Mouse (Mus musculus) CD4-positive helper T cell, adult 2 months (primary cell): ENCODE data around the gene Rere.
"Not testable (repeated sequence)": the region's sequence is repeated elsewhere in the genome, so short reads cannot be mapped to it uniquely, and the experiment has no call there.

Source experiments
- DNase-seq: peaks from one replicate; pipeline ENCODE4 v3.0.0-alpha.2; 2012; ENCODE audit warnings: low read depth, missing footprints, low spot score

Rere gene

DNA sequence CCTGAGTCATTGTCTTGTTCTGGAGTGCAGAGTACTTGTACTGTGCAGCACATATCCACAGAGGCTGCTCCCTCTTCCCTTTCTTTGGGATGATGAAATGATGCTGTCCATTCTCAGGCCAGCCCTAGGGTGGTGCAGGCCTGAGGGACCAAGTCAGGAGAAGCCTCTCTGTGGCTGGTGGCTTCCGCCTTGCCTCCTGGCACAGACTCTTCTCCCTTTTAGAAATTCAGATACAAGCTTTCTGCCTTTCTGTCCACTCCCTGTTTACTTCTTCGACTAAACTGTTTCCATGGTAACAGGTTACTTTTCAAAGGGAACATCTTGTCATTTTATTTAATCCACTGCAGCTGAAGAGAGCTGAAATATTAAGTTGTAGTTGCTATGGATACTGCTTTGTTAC is 214.1 kb downstream of the Rere start:
- DNase-seq = no peak

DNA sequence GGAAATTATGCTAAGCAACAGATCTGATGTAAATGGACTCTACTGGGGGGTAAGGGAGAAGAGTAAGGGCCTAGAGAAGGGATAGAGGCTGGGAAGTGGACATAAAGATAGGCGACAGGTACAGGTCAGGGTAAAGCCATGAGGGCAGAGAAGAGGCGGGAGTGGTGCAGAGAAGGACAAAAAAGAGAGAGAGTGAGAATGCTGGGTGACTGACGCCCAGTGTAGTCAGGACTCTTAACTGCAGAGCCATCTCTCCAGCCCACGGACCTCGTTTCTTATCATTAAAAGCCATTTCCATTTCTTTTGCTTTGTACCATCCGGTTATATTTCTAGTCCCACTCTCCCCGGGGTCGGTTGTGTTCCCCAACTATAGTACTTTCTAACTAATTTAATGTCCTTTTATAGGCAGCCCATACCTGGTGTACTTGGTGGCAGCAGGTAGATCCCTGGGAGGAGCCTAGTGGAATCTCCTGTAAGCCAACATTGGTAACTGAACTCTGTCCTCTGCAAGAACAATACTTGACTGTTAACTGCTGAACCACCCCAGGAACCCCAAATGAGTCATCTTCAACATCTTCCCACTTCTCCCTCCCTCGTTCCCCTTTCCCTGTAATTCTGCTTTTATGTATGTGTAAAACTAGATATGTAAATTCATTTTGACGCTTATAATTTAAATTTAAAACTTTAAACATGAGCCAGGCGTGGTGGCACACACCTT is 223.0 kb downstream of the Rere start:
- no peak for DNase-seq

DNA sequence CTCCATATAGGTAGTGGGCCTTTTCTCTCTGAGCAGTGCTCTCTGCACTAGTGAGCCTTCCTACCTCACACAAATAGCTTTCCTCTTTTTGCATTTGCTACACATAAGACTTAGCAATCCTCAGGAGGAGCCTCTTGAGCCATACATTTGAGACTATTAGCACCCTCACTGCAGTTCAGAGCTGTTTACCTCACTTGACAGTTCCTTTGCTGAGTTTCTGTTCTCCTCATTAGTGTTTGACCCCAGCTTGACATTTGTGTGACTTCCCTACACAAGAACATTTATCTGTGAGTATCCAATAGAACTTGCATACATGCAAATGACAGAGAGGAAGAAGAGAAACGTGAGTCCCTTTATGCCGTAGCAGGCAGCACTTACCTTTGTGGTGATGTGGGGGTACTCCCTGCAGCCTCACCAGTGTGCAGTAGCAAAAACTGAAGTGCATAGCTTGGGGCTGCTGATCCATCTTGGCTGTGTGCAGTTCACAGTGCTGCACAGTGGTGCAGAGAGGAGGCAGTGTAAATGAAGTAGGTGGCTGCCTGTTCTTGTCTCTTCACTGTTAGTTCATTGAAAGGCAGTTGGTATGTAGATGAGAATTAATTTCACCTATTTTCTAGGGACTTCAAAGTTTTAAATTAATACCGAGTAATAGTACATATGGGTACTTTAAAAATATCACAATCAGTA is 227.7 kb downstream of the Rere start:
- DNase-seq = no peak

DNA sequence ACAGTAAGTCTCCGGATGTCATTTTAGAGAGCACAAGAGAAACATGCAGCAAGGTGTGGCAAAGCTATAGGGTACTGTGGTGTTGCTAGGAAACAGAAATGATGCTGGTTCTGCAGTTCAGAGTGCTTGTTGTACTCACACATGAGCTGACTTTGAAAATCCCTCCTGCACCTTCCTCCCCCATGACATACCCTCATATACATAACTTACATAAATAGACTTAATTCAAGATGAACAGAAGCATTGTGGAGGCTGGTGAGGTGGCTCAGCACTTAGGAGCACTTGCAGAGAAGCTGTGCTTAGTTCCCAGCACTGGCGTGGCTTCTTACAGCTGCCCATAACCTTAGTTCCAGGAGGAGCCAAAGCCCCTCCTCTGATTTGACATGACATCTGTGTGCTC is 228.6 kb downstream of the Rere start:
- no peak for DNase-seq

DNA sequence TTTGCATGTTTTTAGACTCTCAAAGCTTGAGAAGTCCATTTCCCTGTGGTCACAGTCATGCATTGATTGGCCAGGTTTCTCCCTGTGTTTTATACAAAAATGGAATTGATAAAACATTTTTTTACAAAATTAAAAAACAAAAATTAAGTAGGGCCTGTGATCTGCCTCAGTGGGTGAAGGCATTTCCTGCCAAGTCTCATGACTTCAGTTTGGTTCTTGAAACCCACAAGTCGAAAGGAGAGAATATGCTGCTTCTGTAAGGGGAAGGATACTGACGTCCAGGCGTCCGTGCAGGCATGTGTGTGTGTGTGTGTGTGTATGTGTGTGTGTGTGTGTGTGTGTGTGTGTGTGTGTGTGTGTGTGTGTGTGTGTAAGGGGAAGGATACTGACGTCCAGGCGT is 231.9 kb downstream of the Rere start:
- DNase-seq = peak; percentile 39

DNA sequence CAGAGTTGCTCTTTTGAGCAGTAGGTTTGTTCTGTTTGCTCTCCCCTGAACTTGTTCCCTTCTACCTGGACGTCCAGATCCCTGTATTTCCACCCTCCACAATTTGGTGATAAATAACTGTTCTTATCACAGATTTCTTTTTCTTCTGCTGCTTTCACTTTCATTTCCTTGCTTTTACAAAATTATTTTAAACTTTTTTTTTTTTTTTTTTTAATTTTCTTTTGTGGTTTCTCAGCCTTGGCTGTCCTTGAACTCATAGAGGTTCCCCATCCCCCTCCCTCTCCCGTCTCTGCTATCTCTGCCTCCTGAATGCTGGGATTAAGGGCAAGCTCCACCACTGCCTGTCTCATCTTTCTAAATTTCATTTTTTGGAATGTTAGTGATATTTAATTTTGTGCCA is 234.8 kb downstream of the Rere start:
- DNase-seq = peak; percentile 26

DNA sequence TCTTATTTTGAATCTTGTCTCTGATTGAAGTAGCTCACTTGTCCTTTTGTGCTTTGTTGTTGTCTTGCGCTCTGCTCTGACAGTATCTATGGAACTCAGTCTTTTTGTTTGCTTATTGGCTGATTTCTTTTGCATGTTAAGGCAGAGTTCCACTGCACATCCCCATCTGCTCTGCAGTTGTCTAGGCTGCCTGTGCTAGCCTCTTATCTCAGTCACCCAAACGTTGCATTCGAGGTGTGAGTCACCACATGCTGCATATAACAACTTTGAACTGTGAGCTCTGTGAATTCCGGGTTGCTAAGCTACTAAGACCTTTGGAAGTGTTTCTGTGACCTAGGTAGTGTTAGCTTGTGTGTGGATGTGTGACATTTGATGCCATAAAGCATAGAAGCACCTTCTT is 235.9 kb downstream of the Rere start:
- DNase-seq = peak; percentile 71

DNA sequence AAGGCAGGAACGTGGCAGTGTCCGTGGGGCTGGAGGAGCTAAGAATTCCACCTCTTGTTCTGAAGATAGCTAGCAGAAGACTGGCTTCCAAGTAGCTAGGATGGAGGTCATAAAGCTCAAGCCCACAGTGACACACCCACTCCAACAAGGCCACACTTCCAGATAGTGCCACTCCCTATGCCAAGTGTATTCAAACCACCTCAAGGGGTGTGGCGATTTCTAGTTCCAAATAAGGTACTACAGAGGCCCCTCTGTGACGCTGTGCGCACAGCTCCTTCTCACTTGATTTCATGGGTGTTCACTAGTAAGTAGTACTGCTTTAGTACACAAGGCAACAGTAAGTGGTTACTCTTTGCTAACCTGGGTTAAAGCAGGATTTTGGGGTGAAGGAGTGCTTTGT is 237.4 kb downstream of the Rere start:
- DNase-seq = peak; percentile 61

DNA sequence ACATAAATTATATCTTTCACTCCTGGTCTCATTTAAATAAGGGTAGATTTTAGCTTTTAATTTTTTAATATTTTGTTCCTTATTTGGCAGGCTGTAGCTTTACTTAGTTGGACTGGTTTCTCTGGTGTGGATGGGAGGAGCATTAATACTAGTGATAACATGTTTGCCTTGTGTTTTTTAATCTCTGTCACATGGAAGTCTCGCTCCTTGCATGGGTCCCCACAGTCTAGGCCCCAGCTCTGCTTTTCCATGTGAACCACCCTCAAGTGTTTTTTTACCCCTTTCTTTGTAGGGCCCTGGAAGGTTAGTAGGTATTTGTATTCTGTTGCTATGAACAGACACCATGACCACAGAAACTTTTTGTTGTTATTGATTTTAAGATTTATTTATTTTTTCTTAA is 238.6 kb downstream of the Rere start:
- no peak for DNase-seq

DNA sequence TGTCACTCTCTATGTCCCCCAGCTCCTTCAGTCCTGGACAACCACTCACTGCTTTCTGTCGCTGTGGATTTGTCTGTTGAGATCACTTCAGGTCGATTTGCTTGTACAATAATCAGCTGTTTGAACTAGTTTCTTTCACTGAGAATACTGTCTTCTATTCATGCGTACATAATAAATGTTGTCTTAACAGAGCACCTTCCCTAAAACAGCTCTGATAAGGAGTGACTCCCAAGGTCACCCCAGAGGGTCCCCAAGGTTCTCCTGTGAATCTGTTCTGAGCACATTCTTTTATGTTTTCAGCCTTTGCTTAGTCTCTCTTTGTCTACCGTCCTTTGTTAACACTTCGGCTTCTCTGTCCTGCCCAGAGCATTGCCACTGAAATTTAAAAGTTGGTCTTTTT is 241.0 kb downstream of the Rere start:
- DNase-seq = no peak

DNA sequence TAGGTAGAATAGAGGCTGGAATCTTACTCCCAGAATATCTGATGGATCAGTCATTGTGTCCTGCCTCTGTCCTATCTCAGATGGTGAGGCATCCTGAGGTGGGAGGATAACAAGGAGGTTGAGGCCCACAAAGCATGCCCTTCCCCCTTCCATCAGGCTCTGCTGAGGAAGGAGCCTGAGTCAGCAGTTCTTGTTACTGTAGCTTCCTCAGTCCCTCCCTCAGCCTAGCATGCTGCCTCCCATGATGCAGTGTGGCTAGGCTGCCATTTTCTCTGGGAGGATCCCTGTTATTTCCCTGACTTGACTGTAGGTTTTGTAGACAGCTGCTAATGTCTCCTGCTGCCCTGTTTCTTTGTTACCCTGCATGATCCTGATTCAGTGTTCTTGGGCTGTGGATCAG is 241.9 kb downstream of the Rere start:
- DNase-seq = no peak

DNA sequence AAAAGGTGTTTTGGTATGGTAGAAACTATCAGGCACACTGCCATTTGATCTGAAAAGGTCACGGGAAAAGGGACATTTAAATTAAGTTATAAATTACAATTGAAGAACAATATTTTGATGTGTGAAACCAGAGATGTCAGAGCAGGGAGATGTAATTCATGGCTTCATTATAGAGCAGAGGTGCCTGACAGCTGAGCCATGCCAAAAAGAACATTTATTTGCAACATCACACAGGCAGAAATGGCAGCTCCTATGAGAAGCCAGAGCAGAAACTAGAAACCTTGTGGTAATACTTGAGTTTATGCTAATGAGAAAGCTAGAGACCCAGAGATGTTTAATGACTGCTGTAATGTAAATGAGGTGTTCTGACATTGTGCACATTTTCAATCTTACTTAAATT is 244.8 kb downstream of the Rere start:
- no peak for DNase-seq

DNA sequence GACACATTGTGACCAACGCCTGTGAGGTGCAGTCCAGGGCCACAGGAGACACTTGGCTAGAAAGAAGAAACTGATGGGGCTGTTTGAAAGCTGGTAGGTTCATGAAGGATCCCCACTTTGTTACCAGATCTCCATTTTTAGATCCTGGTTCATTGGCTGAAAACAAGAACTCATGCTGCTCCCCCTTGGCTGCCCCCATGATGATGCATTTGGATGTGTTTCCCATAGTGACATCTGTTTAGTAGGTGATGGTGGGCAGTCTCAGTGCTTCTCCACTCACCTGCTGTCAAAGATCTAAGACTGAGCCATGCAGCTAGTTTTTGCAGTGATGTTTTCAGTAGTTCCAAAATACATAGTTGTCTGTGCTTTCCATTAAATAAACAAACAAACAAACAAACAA is 247.0 kb downstream of the Rere start:
- no peak for DNase-seq

DNA sequence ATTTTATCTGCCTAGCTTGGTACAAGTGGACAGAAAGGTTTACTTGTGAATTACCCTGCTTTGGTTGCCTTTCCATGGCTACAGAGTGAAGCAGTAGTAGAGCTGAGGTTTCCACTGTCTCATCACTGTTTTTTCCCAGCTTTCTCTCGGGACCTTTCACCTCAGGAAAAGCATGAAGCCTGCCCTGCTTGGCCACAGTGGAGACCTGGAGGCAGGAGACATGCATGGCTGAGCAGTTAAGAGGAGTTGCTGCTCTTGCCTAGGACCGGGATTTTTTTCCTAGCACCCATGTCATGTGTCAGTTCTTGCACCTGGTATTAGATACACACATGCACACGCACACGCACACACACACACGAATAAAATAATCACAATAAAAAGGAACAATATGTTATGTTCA is 247.4 kb downstream of the Rere start:
- no peak for DNase-seq

DNA sequence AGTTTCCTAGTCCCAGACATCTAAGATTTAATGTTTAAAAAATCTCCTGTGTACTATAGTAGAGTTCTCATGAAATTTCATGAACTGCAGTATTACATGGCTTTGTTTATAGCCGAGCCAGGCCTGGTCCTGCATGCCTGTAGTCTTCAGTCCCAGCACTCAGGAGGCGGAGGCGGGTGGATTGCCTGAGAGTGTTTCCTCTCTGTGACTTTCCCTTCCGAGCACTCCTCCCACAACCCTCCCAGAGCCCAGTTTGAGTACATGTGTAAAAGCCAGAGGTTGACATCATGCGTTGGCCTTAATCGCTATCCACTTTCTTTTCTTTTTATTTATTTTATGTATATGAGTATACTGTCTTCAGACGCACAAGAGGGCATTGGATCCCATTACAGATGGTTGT is 250.4 kb downstream of the Rere start:
- no peak for DNase-seq

DNA sequence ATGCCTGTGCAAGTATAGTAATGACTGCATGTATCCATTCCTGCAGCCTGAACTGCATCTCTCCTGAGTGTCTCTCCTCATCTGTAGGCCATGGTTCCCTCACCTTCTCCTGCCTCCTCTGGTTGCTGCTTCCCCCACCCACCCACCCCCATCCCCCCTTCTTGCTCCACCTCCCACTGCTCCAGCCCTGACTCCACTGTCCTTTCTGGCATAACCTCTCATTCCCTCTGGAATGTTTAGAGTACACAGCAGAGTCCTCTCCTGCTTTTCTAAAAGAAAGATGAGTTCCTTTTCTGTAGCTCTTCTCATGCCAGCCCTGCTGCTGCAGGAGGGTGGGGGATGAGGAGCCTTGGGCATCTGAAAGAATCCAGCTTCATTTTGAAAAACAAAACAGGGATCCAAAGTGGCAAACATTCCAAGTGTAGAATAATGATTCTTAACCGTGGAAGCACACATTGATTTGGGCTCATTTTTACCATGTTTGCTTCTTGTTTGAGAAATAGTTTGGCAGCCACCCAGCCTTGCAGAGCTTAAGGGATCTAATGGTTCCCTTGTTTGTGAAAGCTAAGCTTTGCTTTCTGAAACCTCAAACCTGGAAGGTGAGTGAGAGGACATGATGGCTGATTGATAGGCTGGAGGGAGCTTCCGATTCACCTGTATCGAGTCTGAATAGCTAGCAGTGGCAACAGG is 255.5 kb downstream of the Rere start:
- DNase-seq = no peak

DNA sequence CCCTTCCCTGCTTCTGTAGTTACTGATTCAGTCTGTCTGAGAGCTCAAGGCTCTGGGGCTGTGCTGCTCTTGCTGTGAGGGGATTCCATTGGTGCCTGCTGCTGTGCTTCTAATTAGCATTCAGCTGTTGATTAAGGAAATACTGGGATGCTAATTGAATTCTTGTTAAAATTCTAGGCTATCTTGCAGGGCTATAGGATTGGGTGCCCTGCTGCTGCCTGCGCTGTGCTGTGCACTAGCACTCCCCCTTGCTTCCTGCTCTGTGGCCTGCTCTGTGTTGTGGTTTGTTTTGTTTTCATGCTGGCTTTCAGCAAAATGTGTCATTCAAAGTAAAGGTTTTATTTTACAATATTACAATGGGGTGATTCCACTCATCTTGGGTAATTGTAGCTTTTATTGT is 258.4 kb downstream of the Rere start:
- peak; percentile 74 for DNase-seq

DNA sequence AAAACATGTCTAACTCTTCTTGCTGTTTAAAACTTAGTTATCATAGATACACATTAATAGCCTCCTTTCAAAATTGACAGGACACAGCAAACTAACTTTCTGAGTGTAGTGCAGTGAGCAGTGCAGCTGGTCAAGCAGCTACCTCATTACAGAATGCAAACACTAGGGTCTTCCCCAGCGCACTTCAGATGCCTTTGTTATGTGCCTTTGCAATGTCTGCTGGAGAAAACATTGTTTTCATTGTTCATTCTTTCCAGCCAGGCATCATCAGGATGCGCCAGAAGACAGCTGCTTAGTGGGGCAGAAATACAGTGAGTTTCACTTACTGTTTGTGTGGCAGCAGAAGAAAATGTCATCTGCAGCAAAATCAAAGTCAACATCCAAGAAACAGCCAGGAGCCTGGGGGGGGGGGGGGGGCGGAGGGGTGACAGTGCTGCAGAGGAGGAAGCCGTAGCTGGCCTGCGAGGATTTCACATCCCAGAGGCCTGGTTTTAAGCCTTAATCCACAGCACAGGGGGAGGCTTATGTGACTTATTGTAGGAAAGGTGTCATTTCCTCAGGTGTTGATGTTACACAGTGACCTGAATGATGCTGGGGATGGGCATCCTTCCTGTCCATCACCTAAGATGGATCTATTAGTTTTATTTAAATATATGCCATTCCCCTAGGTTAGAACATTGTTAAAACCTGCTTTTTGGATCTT is 259.1 kb downstream of the Rere start:
- DNase-seq = peak; percentile 40

DNA sequence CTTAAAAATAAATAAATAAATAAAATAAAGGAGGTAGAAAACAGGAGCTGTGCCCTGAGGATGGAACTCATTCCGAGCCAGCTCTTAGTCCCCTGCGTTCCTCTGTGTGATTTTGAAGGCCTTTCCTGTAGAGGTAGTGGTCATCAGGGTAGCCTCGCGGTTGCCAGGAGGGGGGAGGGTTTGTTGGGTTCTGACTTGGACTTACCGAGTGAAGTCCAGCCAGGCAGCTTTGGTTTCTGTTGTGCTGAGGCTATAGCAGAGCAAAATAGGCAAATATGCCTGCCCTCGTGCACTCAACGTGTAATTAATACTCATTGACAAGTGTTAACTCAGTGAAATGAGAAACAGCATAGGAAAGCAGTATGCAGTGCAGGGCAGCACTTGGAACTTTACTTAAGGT is 262.8 kb downstream of the Rere start:
- no peak for DNase-seq

DNA sequence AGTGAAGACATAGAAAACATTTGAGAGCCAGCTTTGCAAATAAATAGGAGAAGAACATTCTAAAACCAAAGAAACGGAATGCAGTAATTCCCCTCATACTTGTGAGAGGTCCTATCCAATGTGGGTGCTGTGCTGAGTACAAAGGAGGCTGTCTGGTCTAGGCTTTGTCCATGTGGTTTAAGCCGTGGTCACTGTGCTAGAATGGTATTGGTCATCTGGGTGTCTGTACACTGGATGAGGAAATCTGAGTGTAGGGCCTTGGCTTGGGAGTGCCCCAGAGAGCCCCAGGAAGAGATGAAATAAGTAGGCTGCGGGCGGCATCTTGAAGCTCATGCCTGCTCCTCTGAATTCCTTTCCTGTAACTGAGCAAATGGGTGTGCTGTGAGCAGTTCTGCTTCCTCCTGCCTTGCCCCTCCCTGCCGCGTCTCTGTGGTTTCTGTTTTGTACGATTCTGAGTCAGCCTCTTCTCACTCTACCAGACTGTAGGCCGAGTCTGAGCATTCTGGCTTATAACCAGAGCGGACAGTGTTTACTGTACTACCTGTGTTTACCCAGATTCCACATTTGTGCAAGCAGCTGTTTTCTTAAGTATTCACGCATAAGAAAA is 263.3 kb downstream of the Rere start:
- peak; percentile 89 for DNase-seq

DNA sequence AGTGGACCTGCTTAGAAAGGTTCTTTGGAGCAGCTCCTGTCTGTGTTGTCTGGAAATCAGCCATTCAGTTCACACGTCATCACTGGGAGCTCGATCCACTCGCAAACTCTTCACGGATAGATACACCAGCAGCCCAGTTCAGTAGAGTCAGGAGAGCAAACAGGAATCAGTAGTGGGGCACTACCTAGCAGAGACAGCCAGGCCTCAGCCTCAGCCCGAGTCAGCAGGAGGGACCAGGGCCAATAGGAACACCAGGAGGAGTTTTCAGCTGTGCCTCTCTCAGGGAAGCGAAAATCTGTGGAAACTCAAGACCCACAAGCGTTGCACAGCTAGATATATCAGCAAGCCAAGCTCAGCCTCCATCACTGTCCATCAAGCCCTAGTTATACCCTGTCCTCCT is 264.3 kb downstream of the Rere start:
- DNase-seq = no peak

DNA sequence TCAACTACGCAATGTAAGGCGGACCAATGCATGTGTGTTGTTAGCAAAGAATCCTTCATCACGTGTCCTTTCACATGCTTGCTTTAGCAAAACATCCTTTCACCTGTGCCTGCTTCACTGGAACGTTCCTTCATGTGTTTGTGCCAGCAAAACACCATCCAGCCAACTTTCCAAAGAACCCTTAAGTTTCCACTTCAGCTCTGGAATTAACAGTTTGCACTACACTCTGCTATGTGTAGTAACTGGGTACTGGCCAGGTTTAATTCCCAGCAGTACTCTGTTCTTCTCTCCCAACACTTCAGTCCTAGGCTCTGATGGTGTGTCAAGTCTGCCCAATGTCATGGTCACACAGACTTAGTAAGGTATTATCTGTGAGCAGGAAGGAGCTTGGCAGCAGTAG is 264.9 kb downstream of the Rere start:
- not testable (repeated sequence) for DNase-seq
